Mouse (Mus musculus) limb, embryonic 12.5 days (tissue): Measurements from ENCODE around the gene Iqch. TPM values are rescaled to one million over a fixed set of nuclear protein-coding genes. Genes with fewer than 3 reads are reported as not detected.
A peak's percentile ranks its signal among the peaks of the same experiment; 100 is the strongest.

Source experiments
- ATAC-seq: fragments of 200-750 bp; cut with Nextera tagmentation; 2 replicates; pipeline ENCODE4 v1.8.0; 2017; ENCODE audit warnings: low read depth, moderate TSS enrichment; ENCODE audit not compliant: insufficient number of reproducible peaks, insufficient read depth, low FRiP score, low TSS enrichment
- H3K27ac ChIP-seq: fragments of 300-500 bp; sonication (generic); 2 replicates; pipeline ENCODE4 v1.5.1; 2016; ENCODE audit warnings: mild to moderate bottlenecking, moderate library complexity
- H3K27me3 ChIP-seq: fragments of 300-500 bp; sonication (generic); 2 replicates; pipeline ENCODE4 v1.6.1; 2016; ENCODE audit warnings: mild to moderate bottlenecking, moderate library complexity
- H3K36me3 ChIP-seq: fragments of 300-500 bp; sonication (generic); 2 replicates; pipeline ENCODE4 v1.6.1; 2016; ENCODE audit warnings: mild to moderate bottlenecking, moderate library complexity
- H3K4me1 ChIP-seq: fragments of 300-500 bp; sonication (generic); replicated peaks from 2 replicates; pipeline ENCODE4 v1.6.1; 2016
- H3K4me2 ChIP-seq: fragments of 300-500 bp; sonication (generic); 2 replicates; pipeline ENCODE4 v1.6.1; 2016; ENCODE audit warnings: mild to moderate bottlenecking, moderate library complexity
- H3K4me3 ChIP-seq: fragments of 300-500 bp; sonication (generic); replicated peaks from 2 replicates; pipeline ENCODE4 v1.5.1; 2016; ENCODE audit warnings: mild to moderate bottlenecking
- H3K9ac ChIP-seq: fragments of 300-500 bp; sonication (generic); replicated peaks from 2 replicates; pipeline ENCODE4 v1.6.1; 2016; ENCODE audit warnings: mild to moderate bottlenecking, moderate library complexity
- H3K9me3 ChIP-seq: fragments of 300-500 bp; sonication (generic); 2 replicates; pipeline ENCODE4 v1.6.1; 2016; ENCODE audit warnings: mild to moderate bottlenecking, moderate library complexity
- whole genome bisulfite sequencing: fragments of 180-500 bp; shearing (Covaris S2); methylation state at CpG from one replicate; pipeline ENCODE4 v1.1.7; 2016; 5-methylcytosine and 5-hydroxymethylcytosine counted together
- polyA plus RNA-seq: library from polyadenylated mRNA; unstranded; fragments of >200 nt; fragmentation: Nextera tagmentation; extraction: Ambion mirVana; gene quantifications from 2 replicates; pipeline ENCODE4 v1.2.1, GENCODE M21; 2016

The Iqch gene
- polyA plus RNA-seq, 1 experiment from 2014 or later: 0.34 TPM

GRCm38 (mm10) chr9:63420396-63420795, 181.9 kb downstream of the Iqch start:
- 44% methylated on average over 6 of the region's 6 CpGs for WGBS
- no peak overlapping the region for H3K4me3 ChIP-seq
- no peak overlapping the region for H3K27ac ChIP-seq
- H3K9ac ChIP-seq: no peak overlapping the region
- peaks cover 12% of the 10 kb centered on the region; the same call in 1 of the 2 replicates for H3K4me1 ChIP-seq
- H3K9me3 ChIP-seq: no peaks in the 10 kb centered on the region
- no peak for ATAC-seq
- no peaks in the 10 kb centered on the region for H3K27me3 ChIP-seq
- H3K36me3 ChIP-seq: no peaks in the 10 kb centered on the region
- no peak overlapping the region for H3K4me2 ChIP-seq

DNA sequence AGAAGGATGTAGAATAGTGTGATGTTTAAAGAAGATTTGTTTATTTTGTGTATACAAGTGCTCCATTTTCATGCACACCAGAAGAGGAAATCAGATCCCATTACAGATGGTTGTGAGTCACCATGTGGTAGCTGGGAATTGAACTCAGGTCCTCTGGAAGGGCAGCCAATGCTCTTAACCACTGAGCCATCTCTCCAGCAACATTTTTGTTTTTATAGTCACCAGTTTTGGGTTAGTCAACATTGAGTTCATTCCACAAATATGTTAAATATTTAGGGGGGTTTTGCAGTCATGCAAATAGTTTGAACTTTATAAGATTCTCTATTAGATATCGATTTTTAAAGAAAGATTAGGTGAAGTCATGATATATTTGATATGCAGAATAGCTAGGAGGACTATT, 202.1 kb downstream of the Iqch start:
- Histone ChIP-seq H3K36me3 (no peaks in the 10 kb centered on the region), H3K4me1 (peaks cover 8% of the 10 kb centered on the region; the same call in 1 of the 2 replicates), H3K9ac (no peak overlapping the region), H3K4me2 (no peak overlapping the region), H3K27ac (no peak overlapping the region), H3K9me3 (no peaks in the 10 kb centered on the region), H3K4me3 (no peak overlapping the region), H3K27me3 (no peaks in the 10 kb centered on the region)
- no peak for ATAC-seq
- 90% methylated on average over 1 of the region's 1 CpGs for WGBS

GRCm38 (mm10) chr9:63399463-63399815, 202.9 kb downstream of the Iqch start:
- ATAC-seq: peak; percentile 75
- peak overlapping the region; percentile 86 for H3K9ac ChIP-seq
- no peaks in the 10 kb centered on the region for H3K27me3 ChIP-seq
- WGBS: 3% methylated on average over 8 of the region's 8 CpGs
- H3K4me1 ChIP-seq: peaks cover 8% of the 10 kb centered on the region; the same call in 1 of the 2 replicates
- H3K4me3 ChIP-seq: peak overlapping the region; percentile 88
- no peaks in the 10 kb centered on the region for H3K36me3 ChIP-seq
- peak overlapping the region; percentile 78 for H3K27ac ChIP-seq
- H3K9me3 ChIP-seq: no peaks in the 10 kb centered on the region
- H3K4me2 ChIP-seq: peak overlapping the region; percentile 90

DNA sequence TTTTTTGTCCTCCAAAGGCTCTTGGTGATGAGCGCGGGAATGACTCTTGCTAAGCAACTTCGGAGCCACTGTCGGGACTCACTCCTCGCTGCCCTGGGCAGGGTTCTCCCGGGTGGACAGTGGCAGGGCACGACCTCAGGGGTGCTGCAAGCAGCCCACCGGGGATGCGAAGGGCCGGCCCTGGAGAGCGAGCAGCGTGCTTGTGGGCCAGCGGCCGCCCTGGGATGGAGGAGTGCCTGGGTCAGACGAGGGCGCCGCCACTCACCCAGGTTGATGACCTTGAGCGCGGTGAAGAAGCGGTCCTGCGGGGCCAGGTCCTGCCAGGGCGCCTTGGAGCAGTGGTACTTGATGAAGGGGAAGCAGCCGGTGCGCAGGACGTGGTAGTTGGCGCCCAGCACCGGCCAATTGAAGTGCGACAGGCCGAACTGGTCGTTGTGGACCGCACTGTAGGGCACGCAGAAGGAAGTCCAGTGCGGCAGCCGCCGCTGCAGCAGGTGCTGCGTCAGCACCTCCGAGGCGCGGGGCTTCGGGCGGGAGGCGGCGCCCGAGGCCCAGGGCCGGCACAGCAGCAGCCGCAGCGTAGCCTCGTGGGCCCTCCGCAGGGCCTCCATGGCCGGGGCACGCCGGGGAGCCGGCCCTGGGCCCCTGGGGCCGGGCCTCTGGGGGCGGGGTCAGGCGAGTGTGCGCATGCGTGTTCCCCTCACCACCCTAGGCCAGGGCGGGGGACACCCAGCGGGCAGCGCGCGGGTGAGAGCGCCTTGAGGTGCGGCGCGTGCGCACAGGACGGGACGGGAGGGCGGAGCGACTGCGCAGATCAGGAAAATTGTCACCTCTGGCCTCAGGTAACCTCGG, 203.5 kb downstream of the Iqch start, which contains the start of gene 2300009A05Rik:
Gene 2300009A05Rik (minus strand): TSS at position 636 of the 852 bp plus-strand sequence.
- peak within 1 kb of the TSS; percentile 86 for H3K9ac ChIP-seq
- peak within 1 kb of the TSS; percentile 88 for H3K4me3 ChIP-seq
- peak; percentile 96 for ATAC-seq
- no peaks in the 10 kb centered on the region for H3K27me3 ChIP-seq
- peak within 1 kb of the TSS; percentile 78 for H3K27ac ChIP-seq
- H3K4me2 ChIP-seq: peak within 1 kb of the TSS; percentile 90
- no peaks in the 10 kb centered on the region for H3K9me3 ChIP-seq
- H3K4me1 ChIP-seq: peaks cover 8% of the 10 kb centered on the region; the same call in 1 of the 2 replicates
- H3K36me3 ChIP-seq: no peaks in the 10 kb centered on the region
- WGBS: under 1% methylated on average over 74 of the region's 74 CpGs

DNA sequence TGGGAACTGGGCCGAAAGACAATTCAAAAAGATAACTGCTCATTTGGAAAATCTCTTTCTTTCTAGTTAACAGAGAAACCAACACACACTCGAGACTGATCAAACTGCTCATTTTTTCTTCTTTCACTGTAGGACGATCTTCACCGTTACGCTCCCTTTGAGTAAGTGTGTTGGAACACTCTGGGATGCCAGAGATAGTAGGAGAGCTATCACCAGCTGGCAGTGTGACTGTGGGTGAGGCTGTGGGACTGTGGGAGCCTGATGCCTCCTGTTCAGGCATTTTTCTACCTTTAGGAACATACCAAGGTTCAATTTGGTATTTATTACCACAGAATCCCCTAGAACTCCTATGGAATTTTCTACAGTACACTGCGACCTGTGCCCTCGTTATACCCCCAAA, 206.7 kb downstream of the Iqch start:
- no peak overlapping the region for H3K4me3 ChIP-seq
- H3K9ac ChIP-seq: no peak overlapping the region
- H3K4me2 ChIP-seq: no peak overlapping the region
- H3K27me3 ChIP-seq: no peaks in the 10 kb centered on the region
- H3K9me3 ChIP-seq: no peaks in the 10 kb centered on the region
- no peaks in the 10 kb centered on the region for H3K36me3 ChIP-seq
- WGBS: 82% methylated on average over 7 of the region's 7 CpGs
- no peak for ATAC-seq
- H3K27ac ChIP-seq: no peak overlapping the region
- H3K4me1 ChIP-seq: peaks cover 8% of the 10 kb centered on the region; the same call in 1 of the 2 replicates

GRCm38 (mm10) chr9:63391307-63391706, 211.0 kb downstream of the Iqch start:
- 76% methylated on average over 2 of the region's 2 CpGs for WGBS
- H3K4me2 ChIP-seq: no peak overlapping the region
- H3K4me1 ChIP-seq: no peaks in the 10 kb centered on the region
- H3K4me3 ChIP-seq: no peak overlapping the region
- H3K36me3 ChIP-seq: no peaks in the 10 kb centered on the region
- no peak overlapping the region for H3K9ac ChIP-seq
- ATAC-seq: no peak
- H3K9me3 ChIP-seq: no peaks in the 10 kb centered on the region
- no peak overlapping the region for H3K27ac ChIP-seq
- H3K27me3 ChIP-seq: no peaks in the 10 kb centered on the region

- no peaks in the 10 kb centered on the region for H3K27me3 ChIP-seq
- 88% methylated on average over 4 of the region's 4 CpGs for WGBS
- no peak for ATAC-seq
- H3K36me3 ChIP-seq: no peaks in the 10 kb centered on the region
- no peak overlapping the region for H3K4me2 ChIP-seq
- H3K27ac ChIP-seq: no peak overlapping the region
- no peaks in the 10 kb centered on the region; the same call in 1 of the 2 replicates for H3K4me1 ChIP-seq
- no peak overlapping the region for H3K9ac ChIP-seq
- no peak overlapping the region for H3K4me3 ChIP-seq
- no peaks in the 10 kb centered on the region for H3K9me3 ChIP-seq
Observed at GRCm38 (mm10) chr9:63382761-63383160, 219.5 kb downstream of the Iqch start.

GRCm38 (mm10) chr9:63380326-63380725, 222.0 kb downstream of the Iqch start:
- Histone ChIP-seq H3K9me3 (no peaks in the 10 kb centered on the region), H3K27me3 (no peaks in the 10 kb centered on the region), H3K9ac (no peak overlapping the region), H3K36me3 (no peaks in the 10 kb centered on the region), H3K4me2 (no peak overlapping the region), H3K4me3 (no peak overlapping the region), H3K27ac (no peak overlapping the region), H3K4me1 (peaks cover 16% of the 10 kb centered on the region)
- WGBS: 79% methylated on average over 3 of the region's 3 CpGs
- ATAC-seq: no peak

DNA sequence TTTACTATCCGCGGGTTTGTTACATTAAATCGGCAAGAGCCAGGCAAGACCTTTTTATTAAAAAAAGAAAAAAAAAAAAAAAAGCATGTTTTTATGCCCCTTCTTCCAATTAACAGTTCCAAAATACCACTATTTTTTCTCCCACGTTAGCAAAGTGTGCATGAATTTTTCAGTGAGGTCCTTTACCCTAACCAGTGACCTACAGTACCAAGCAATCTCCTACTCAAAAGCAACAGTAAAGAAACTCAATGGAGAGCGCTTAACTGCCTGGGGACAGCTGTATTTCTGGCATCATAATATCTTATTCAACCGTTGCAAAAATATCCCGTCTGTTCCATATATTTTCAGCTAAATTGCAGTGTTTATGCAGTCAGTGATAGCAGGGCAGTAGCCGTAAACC, 224.1 kb downstream of the Iqch start:
- H3K4me2 ChIP-seq: peak overlapping the region; percentile 92
- H3K4me1 ChIP-seq: peaks cover 19% of the 10 kb centered on the region
- ATAC-seq: no peak
- H3K4me3 ChIP-seq: peak overlapping the region; percentile 73
- H3K36me3 ChIP-seq: peaks cover 21% of the 10 kb centered on the region
- H3K27me3 ChIP-seq: no peaks in the 10 kb centered on the region
- WGBS: 21% methylated on average over 8 of the region's 8 CpGs
- H3K27ac ChIP-seq: peak overlapping the region; percentile 92; the same call in 1 of the 2 replicates
- peak overlapping the region; percentile 90 for H3K9ac ChIP-seq
- H3K9me3 ChIP-seq: no peaks in the 10 kb centered on the region

GRCm38 (mm10) chr9:63377270-63378142, 224.8 kb downstream of the Iqch start, which contains the start of gene Map2k5:
TSS of gene Map2k5 (minus strand) at chr9:63377902.
- Histone ChIP-seq H3K27me3 (no peaks in the 10 kb centered on the region), H3K4me2 (peak within 1 kb of the TSS; percentile 92), H3K36me3 (peaks cover 24% of the 10 kb centered on the region), H3K4me1 (peaks cover 19% of the 10 kb centered on the region), H3K9me3 (no peaks in the 10 kb centered on the region), H3K9ac (peak within 1 kb of the TSS; percentile 90), H3K27ac (peak within 1 kb of the TSS; percentile 92), H3K4me3 (peak within 1 kb of the TSS; percentile 73)
- ATAC-seq: peak; percentile 84
- WGBS: 1% methylated on average over 58 of the region's 58 CpGs

- H3K4me1 ChIP-seq: peaks cover 19% of the 10 kb centered on the region
- no peaks in the 10 kb centered on the region for H3K27me3 ChIP-seq
- H3K36me3 ChIP-seq: peaks cover 53% of the 10 kb centered on the region
- WGBS: 86% methylated on average over 2 of the region's 2 CpGs
- H3K4me3 ChIP-seq: no peak overlapping the region
- H3K27ac ChIP-seq: no peak overlapping the region
- ATAC-seq: no peak
- H3K9ac ChIP-seq: no peak overlapping the region
- no peak overlapping the region for H3K4me2 ChIP-seq
- no peaks in the 10 kb centered on the region for H3K9me3 ChIP-seq
Observed at GRCm38 (mm10) chr9:63373315-63373714, 229.0 kb downstream of the Iqch start.
